Mouse (Mus musculus) gonadal fat pad, adult 2 months (tissue): Measurements from ENCODE around the gene Tsks. TPM values are rescaled to one million over a fixed set of nuclear protein-coding genes. Genes with fewer than 3 reads are reported as not detected.
A peak's percentile ranks its signal among the peaks of the same experiment; 100 is the strongest.

Experiments used
- DNase-seq: peaks from one replicate; pipeline ENCODE4 v3.0.0-alpha.2; 2012; ENCODE audit warnings: low read depth
- polyA plus RNA-seq: library from polyadenylated mRNA; depleted of rRNA; stranded (reverse); fragments of >200 nt; gene quantifications from 2 replicates; pipeline ENCODE4 v1.2.3, GENCODE M21; 2012

Tsks gene
- polyA plus RNA-seq, 1 experiment: 3.5 TPM

GRCm38 (mm10) chr7:44949922-44950321 lies 6.9 kb downstream of the Tsks start:
- no peak for DNase-seq

GRCm38 (mm10) chr7:44951960-44952359 lies 9.0 kb downstream of the Tsks start:
- DNase-seq: no peak

- DNase-seq: peak; percentile 83
These were observed 9.8 kb downstream of the Tsks start for GRCm38 (mm10) chr7:44952611-44953306.

GRCm38 (mm10) chr7:44953561-44953960 lies 10.6 kb downstream of the Tsks start:
- no peak for DNase-seq

GRCm38 (mm10) chr7:44954091-44954885 lies 11.3 kb downstream of the Tsks start:
- DNase-seq: no peak

- DNase-seq: no peak
These were observed 12.6 kb downstream of the Tsks start for GRCm38 (mm10) chr7:44955628-44956027.

- no peak for DNase-seq
These were observed 13.3 kb downstream of the Tsks start for GRCm38 (mm10) chr7:44956266-44956665.

- no peak for DNase-seq
These were observed 14.3 kb downstream of the Tsks start for GRCm38 (mm10) chr7:44957183-44957835.

GRCm38 (mm10) chr7:44958208-44958607 lies 15.2 kb downstream of the Tsks start:
- no peak for DNase-seq

- no peak for DNase-seq
These were observed 16.3 kb downstream of the Tsks start for GRCm38 (mm10) chr7:44959281-44959680.

GRCm38 (mm10) chr7:44959874-44960511 lies 17.0 kb downstream of the Tsks start:
- DNase-seq: no peak

GRCm38 (mm10) chr7:44960512-44960910 lies 17.5 kb downstream of the Tsks start:
- no peak for DNase-seq

- DNase-seq: no peak
These were observed 19.3 kb downstream of the Tsks start for GRCm38 (mm10) chr7:44962337-44962736.

- DNase-seq: no peak
These were observed 19.8 kb downstream of the Tsks start for GRCm38 (mm10) chr7:44962831-44963230.

- no peak for DNase-seq
These were observed 22.0 kb downstream of the Tsks start for GRCm38 (mm10) chr7:44964990-44965389.

GRCm38 (mm10) chr7:44965975-44966374 lies 23.0 kb downstream of the Tsks start:
- no peak for DNase-seq

- no peak for DNase-seq
These were observed 23.6 kb downstream of the Tsks start for GRCm38 (mm10) chr7:44966638-44967037.

GRCm38 (mm10) chr7:44970231-44970691 lies 27.3 kb downstream of the Tsks start:
- DNase-seq: no peak

GRCm38 (mm10) chr7:44971142-44971541 lies 28.1 kb downstream of the Tsks start:
- DNase-seq: no peak

- DNase-seq: no peak
These were observed 30.6 kb downstream of the Tsks start for GRCm38 (mm10) chr7:44973415-44974130.

- no peak for DNase-seq
These were observed 31.5 kb downstream of the Tsks start, which contains the start of gene Cpt1c for GRCm38 (mm10) chr7:44974383-44975116. Gene Cpt1c, minus strand, starts transcription at chr7:44974851.
